Mouse (Mus musculus) frontal cortex, adult 2 months (tissue): Measurements from ENCODE around the gene Ankrd50. TPM values are rescaled to one million over a fixed set of nuclear protein-coding genes. Genes with fewer than 3 reads are reported as not detected.
A peak's percentile ranks its signal among the peaks of the same experiment; 100 is the strongest.

Experiments used
- DNase-seq, 2 experiments: peaks; one replicate each; pipeline ENCODE4 v3.0.0; 2022; ENCODE audit warnings: low spot score in 1 of 2; ENCODE audit errors: extremely low spot score in 1 of 2
- polyA plus RNA-seq: library from polyadenylated mRNA; depleted of rRNA; stranded (reverse); fragments of >200 nt; gene quantifications from 2 replicates; pipeline ENCODE4 v1.2.3, GENCODE M21; 2012; rRNA removed

The Ankrd50 gene
- 35.5 and 36.6 TPM in 2 replicates for polyA plus RNA-seq

- peak; percentile 98 for DNase-seq
These were observed at the start of gene Ankrd50 for GRCm38 (mm10) chr3:38484191-38485106. Gene Ankrd50 (minus strand): TSS chr3:38484844.

- peak in 1 of 2 experiments; percentile 25 for DNase-seq
These were observed 49.6 kb upstream of the Ankrd50 start for GRCm38 (mm10) chr3:38534245-38534644.

GRCm38 (mm10) chr3:38520426-38520825 is 35.8 kb upstream of the Ankrd50 start:
- DNase-seq, result no peak

- DNase-seq, result no peak
These were observed 35.3 kb upstream of the Ankrd50 start for GRCm38 (mm10) chr3:38519971-38520370.

- DNase-seq, result no peak
These were observed 19.0 kb upstream of the Ankrd50 start for GRCm38 (mm10) chr3:38503606-38504005.

- DNase-seq, result no peak
These were observed 17.5 kb upstream of the Ankrd50 start for GRCm38 (mm10) chr3:38502156-38502555.

- no peak for DNase-seq
These were observed 17.1 kb upstream of the Ankrd50 start for GRCm38 (mm10) chr3:38501739-38502138.

- peak in 1 of 2 experiments; percentile 8 for DNase-seq
These were observed 16.7 kb upstream of the Ankrd50 start for GRCm38 (mm10) chr3:38501316-38501715.

- peak in 1 of 2 experiments; percentile 22 for DNase-seq
These were observed 13.9 kb upstream of the Ankrd50 start for GRCm38 (mm10) chr3:38498561-38498960.

GRCm38 (mm10) chr3:38496795-38497385 is 12.2 kb upstream of the Ankrd50 start:
- no peak for DNase-seq

GRCm38 (mm10) chr3:38491702-38492101 is 7.1 kb upstream of the Ankrd50 start:
- no peak for DNase-seq

- no peak for DNase-seq
These were observed 6.6 kb upstream of the Ankrd50 start for GRCm38 (mm10) chr3:38491236-38491635.

- DNase-seq, result no peak
These were observed 6.1 kb upstream of the Ankrd50 start for GRCm38 (mm10) chr3:38490720-38491119.

- no peak for DNase-seq
These were observed 482 bp upstream of the Ankrd50 start for GRCm38 (mm10) chr3:38485107-38485545.

GRCm38 (mm10) chr3:38483551-38483950 is 1.1 kb downstream of the Ankrd50 start:
- peak in 1 of 2 experiments; percentile 57 for DNase-seq

GRCm38 (mm10) chr3:38482749-38483148 is 1.9 kb downstream of the Ankrd50 start:
- no peak for DNase-seq

- no peak for DNase-seq
These were observed 3.5 kb downstream of the Ankrd50 start for GRCm38 (mm10) chr3:38481106-38481505.

- DNase-seq, result no peak
These were observed 6.7 kb downstream of the Ankrd50 start for GRCm38 (mm10) chr3:38477936-38478335.

- no peak for DNase-seq
These were observed 9.1 kb downstream of the Ankrd50 start for GRCm38 (mm10) chr3:38475587-38475986.

- DNase-seq, result peak; percentile 38 to 70
These were observed 11.5 kb downstream of the Ankrd50 start for GRCm38 (mm10) chr3:38473138-38473537.

- DNase-seq, result no peak
These were observed 13.1 kb downstream of the Ankrd50 start for GRCm38 (mm10) chr3:38471516-38471915.

- DNase-seq, result no peak
These were observed 16.5 kb downstream of the Ankrd50 start for GRCm38 (mm10) chr3:38468131-38468530.
